Mouse (Mus musculus) megakaryocyte-erythroid progenitor cell, adult 5-6 weeks (primary cell): ENCODE measurements around the gene Frmd4a. TPM values are rescaled to one million over a fixed set of nuclear protein-coding genes. Genes with fewer than 3 reads are reported as not detected.

Experiments used
- ATAC-seq: replicated peaks from 2 replicates; pipeline ENCODE4 v1.8.0; 2016; ENCODE audit warnings: mild to moderate bottlenecking, inconsistent platforms; ENCODE audit not compliant: severe bottlenecking, poor library complexity, low FRiP score, low TSS enrichment
- total RNA-seq, 2 experiments: library from RNA; stranded (forward) in 1 of 2; stranded (reverse) in 1 of 2; fragments of 200-1000, 215-1000 nt in 1 of 2; fragments of >200 nt in 1 of 2; fragmentation: Nextera tagmentation in 1 of 2; gene quantifications; 2 replicates each; pipeline ENCODE4 v1.2.3; 2014 to 2017

The Frmd4a gene
- total RNA-seq, 2 experiments from 2014 or later = 14.7 to 35.2 TPM

GRCm38 (mm10) chr2:4188303-4188702, 170.8 kb downstream of the Frmd4a start:
- no peak for ATAC-seq

- ATAC-seq = no peak; the same call in 1 of the 2 replicates
Measured at GRCm38 (mm10) chr2:4190345-4190744, 172.8 kb downstream of the Frmd4a start.

- ATAC-seq = no peak
Measured at GRCm38 (mm10) chr2:4190995-4191394, 173.5 kb downstream of the Frmd4a start.

GRCm38 (mm10) chr2:4193206-4193605, 175.7 kb downstream of the Frmd4a start:
- no peak for ATAC-seq

- no peak for ATAC-seq
Measured at GRCm38 (mm10) chr2:4194324-4195014, 177.0 kb downstream of the Frmd4a start.

- no peak for ATAC-seq
Measured at GRCm38 (mm10) chr2:4196041-4196440, 178.5 kb downstream of the Frmd4a start.

GRCm38 (mm10) chr2:4209234-4209633, 191.7 kb downstream of the Frmd4a start:
- ATAC-seq = no peak

GRCm38 (mm10) chr2:4222497-4222828, 204.9 kb downstream of the Frmd4a start:
- ATAC-seq = no peak

GRCm38 (mm10) chr2:4223316-4223715, 205.8 kb downstream of the Frmd4a start:
- ATAC-seq = no peak

- ATAC-seq = no peak
Measured at GRCm38 (mm10) chr2:4226941-4227558, 209.5 kb downstream of the Frmd4a start.

GRCm38 (mm10) chr2:4227563-4227962, 210.0 kb downstream of the Frmd4a start:
- ATAC-seq = no peak

GRCm38 (mm10) chr2:4228510-4228909, 211.0 kb downstream of the Frmd4a start:
- ATAC-seq = no peak

GRCm38 (mm10) chr2:4232335-4232734, 214.8 kb downstream of the Frmd4a start:
- ATAC-seq = no peak

GRCm38 (mm10) chr2:4232761-4233322, 215.3 kb downstream of the Frmd4a start:
- peak; percentile 57 for ATAC-seq

GRCm38 (mm10) chr2:4237686-4238085, 220.2 kb downstream of the Frmd4a start:
- no peak for ATAC-seq

GRCm38 (mm10) chr2:4249723-4250122, 232.2 kb downstream of the Frmd4a start:
- ATAC-seq = no peak

- no peak for ATAC-seq
Measured at GRCm38 (mm10) chr2:4252541-4253291, 235.2 kb downstream of the Frmd4a start.

- ATAC-seq = no peak
Measured at GRCm38 (mm10) chr2:4253348-4253747, 235.8 kb downstream of the Frmd4a start.

- no peak for ATAC-seq
Measured at GRCm38 (mm10) chr2:4254083-4254482, 236.6 kb downstream of the Frmd4a start.

- ATAC-seq = no peak
Measured at GRCm38 (mm10) chr2:4256242-4256641, 238.7 kb downstream of the Frmd4a start.
